In genomic region chr2:93226606-93227595, GRCm38 (mm10) we compare ENCODE assay signal across 7 mouse cellular contexts. TPM values are rescaled to one million over a fixed set of nuclear protein-coding genes. Genes with fewer than 3 reads are reported as not detected.
DNase-seq lines count a peak whose midpoint lies in the region; ATAC-seq lines count a peak whose summit lies in the region.

No protein-coding gene starts in this region.

- H3K4me1 ChIP-seq in midbrain, embryonic 15.5 days = peaks cover 35% of the 10 kb centered on the region

- no peak overlapping the region; the same call in 1 of the 2 replicates for H3K4me3 ChIP-seq in midbrain, embryonic 15.5 days

- DNase-seq in adrenal gland, adult 8-10 months = peak; percentile 79
- peak; percentile 94 for DNase-seq in embryo, embryonic 11 days
- DNase-seq in kidney, adult 11 months = peak; percentile 68
- DNase-seq in left cerebral cortex, postnatal 4 days = peak; percentile 95
- peak; percentile 21 to 26 for DNase-seq in spleen, postnatal 36 days (ENCODE audit: low spot score in 2 of 2)

- no peaks in the 10 kb centered on the region for H3K27me3 ChIP-seq in midbrain, embryonic 15.5 days (replicated peaks)

- peak overlapping the region; percentile 33 for H3K4me2 ChIP-seq in midbrain, embryonic 15.5 days

- intact Hi-C loops in left cerebral cortex, postnatal 4 days (cut with DNase I) = no loop called here

- ATAC-seq in granulocyte monocyte progenitor cell, adult 5-6 weeks (replicated peaks; ENCODE audit: poor library complexity, severe bottlenecking) = peak; percentile 72
- peak; percentile 65 for ATAC-seq in midbrain, embryonic 15.5 days (replicated peaks)

- peak overlapping the region; percentile 75 for H3K27ac ChIP-seq in midbrain, embryonic 15.5 days

- 4% methylated on average over 19 of the region's 20 CpGs for WGBS in midbrain, embryonic 15.5 days

- no peaks in the 10 kb centered on the region for H3K9me3 ChIP-seq in midbrain, embryonic 15.5 days

- H3K9ac ChIP-seq in midbrain, embryonic 15.5 days = peak overlapping the region; percentile 28; the same call in 1 of the 2 replicates

- no peaks in the 10 kb centered on the region for H3K36me3 ChIP-seq in midbrain, embryonic 15.5 days (replicated peaks)

RNA-seq across cellular contexts. Expression of gene Trp53i11, which starts 39.6 kb away (rescaled TPM):
- total RNA-seq in adrenal gland, adult 8-10 months (2022) = 100 to 1,000 TPM in 2 of 4 experiments, 10 to 100 TPM in 2; 87.6 to 148 (median 97.6) TPM
- 3.6 and 4.5 TPM in 2 replicates for total RNA-seq in granulocyte monocyte progenitor cell, adult 5-6 weeks (2014; fragmentation: Nextera tagmentation)
- 0.39 and 0.82 TPM in 2 replicates for total RNA-seq in granulocyte monocyte progenitor cell, adult 5-6 weeks (2017)
- 10 to 100 TPM; 89.0 to 93.9 TPM for total RNA-seq in left cerebral cortex, postnatal 4 days (2021)
- 128 and 138 TPM in 2 replicates for polyA plus RNA-seq in midbrain, embryonic 15.5 days (2015; fragmentation: Nextera tagmentation; extraction: Ambion mirVana)

Comparison
In these comparisons a context has a peak if more than half of its experiments do, and no peak if none do; other contexts are left out.
1. DNase-seq: peak in every context shown above with its lines; median percentile 95 in left cerebral cortex, postnatal 4 days; 94 in embryo, embryonic 11 days; 79 in adrenal gland, adult 8-10 months; 68 in kidney, adult 11 months; 24 in spleen, postnatal 36 days.
2. RNA of gene Trp53i11, which starts 39.6 kb away (total RNA-seq): 87.6 to 148 TPM in adrenal gland, adult 8-10 months and 89.0 to 93.9 TPM in left cerebral cortex, postnatal 4 days; 0.39 to 4.5 TPM in granulocyte monocyte progenitor cell, adult 5-6 weeks; every median in the first group is over 10 times any median in the second.